ENCODE assay signal across 8 mouse cellular contexts in genomic region chr17:64492614-64493269, GRCm38 (mm10).
DNase-seq lines count a peak whose midpoint lies in the region; ATAC-seq and TF ChIP-seq lines count a peak whose summit lies in the region.
"Had no signal": no experiment of that assay in that cellular context is flagged by ENCODE, and none has a peak within 500 bp of the region (broad histone marks: within the 10 kb centered on the region; RNA-seq: fewer than 3 reads in every experiment).

No protein-coding gene starts in this region.

- H3K36me3 ChIP-seq in liver, embryonic 14.5 days (replicated peaks; ENCODE audit: control insufficient read depth, insufficient read depth, low read depth) = no peaks in the 10 kb centered on the region
- H3K36me3 ChIP-seq in splenic B cell, adult 2 months (ENCODE audit: control insufficient read depth, insufficient read depth, low read length, poor library complexity, severe bottlenecking) = no peaks in the 10 kb centered on the region
- no peaks in the 10 kb centered on the region for H3K36me3 ChIP-seq in forebrain, embryonic 11.5 days (ENCODE audit: control insufficient read depth, insufficient read depth, low read length)

- ATAC-seq in liver, embryonic 14.5 days (ENCODE audit: insufficient read depth) = no peak
- ATAC-seq in forebrain, embryonic 11.5 days (replicated peaks; ENCODE audit: low FRiP score) = no peak

- no peak overlapping the region for H3K4me2 ChIP-seq in liver, embryonic 14.5 days (ENCODE audit: low read depth)
- H3K4me2 ChIP-seq in forebrain, embryonic 11.5 days (ENCODE audit: low read depth, low read length, severe bottlenecking) = no peak overlapping the region

- H3K27me3 ChIP-seq in liver, embryonic 14.5 days (ENCODE audit: control insufficient read depth, insufficient read depth, low read length) = no peaks in the 10 kb centered on the region
- H3K27me3 ChIP-seq in splenic B cell, adult 2 months (ENCODE audit: control insufficient read depth, insufficient read depth, low read length, poor library complexity, severe bottlenecking) = no peaks in the 10 kb centered on the region
- H3K27me3 ChIP-seq in forebrain, embryonic 11.5 days (ENCODE audit: control insufficient read depth, insufficient read depth, low read length) = no peaks in the 10 kb centered on the region

- TF ChIP-seq CTCF in layer of hippocampus, adult 2 months (conservative IDR thresholded peaks at IDR 0.05) = peak; percentile 49
- peak; percentile 64 for TF ChIP-seq CTCF in liver, embryonic 14.5 days (IDR thresholded peaks at IDR 0.05; ENCODE audit: low read depth)

- H3K27ac ChIP-seq in layer of hippocampus, adult 2 months = no peak overlapping the region
- no peak overlapping the region for H3K27ac ChIP-seq in liver, embryonic 14.5 days
- no peak overlapping the region for H3K27ac ChIP-seq in forebrain, embryonic 11.5 days (ENCODE audit: low read depth, low read length)

- no peak for DNase-seq in layer of hippocampus, adult 2 months (ENCODE audit: low spot score in 2 of 2)
- no peak for DNase-seq in layer of hippocampus, postnatal 10 days (ENCODE audit: low spot score in 2 of 2)
- peak; percentile 46 for DNase-seq in MEL-GATA-1-ER (ENCODE audit: extremely low read depth, low read depth)
- peak; percentile 65 to 74 for DNase-seq in adrenal gland, postnatal 36 days
- DNase-seq in liver, embryonic 14.5 days (ENCODE audit: low read depth in 3 of 3, low spot score in 3 of 3) = no peak
- DNase-seq in splenic B cell, adult 2 months (ENCODE audit: low read depth, low spot score) = peak; percentile 61
- no peak for DNase-seq in forebrain, embryonic 11.5 days (ENCODE audit: low spot score)

- TF ChIP-seq EP300 in liver, embryonic 14.5 days (IDR thresholded peaks at IDR 0.05; ENCODE audit: low read depth) = no peak

- H3K4me3 ChIP-seq in layer of hippocampus, adult 2 months = no peak overlapping the region
- no peak overlapping the region for H3K4me3 ChIP-seq in liver, embryonic 14.5 days (ENCODE audit: insufficient read depth in 1 of 2, low read depth in 2 of 2, low read length in 2 of 2)
- no peak overlapping the region for H3K4me3 ChIP-seq in forebrain, embryonic 11.5 days (ENCODE audit: low read depth, low read length)
- H3K4me3 ChIP-seq: myocyte had no signal

- H3K4me1 ChIP-seq in liver, embryonic 14.5 days (replicated peaks; ENCODE audit: control insufficient read depth in 2 of 2, insufficient read depth in 2 of 2, low read length in 1 of 2) = peaks cover 2% of the 10 kb centered on the region in 2 experiments; a peak in 1 of 4 replicates
- no peaks in the 10 kb centered on the region for H3K4me1 ChIP-seq in forebrain, embryonic 11.5 days (replicated peaks; ENCODE audit: control insufficient read depth, insufficient read depth, low read length)

- 45% methylated on average over 7 of the region's 9 CpGs for WGBS in liver, embryonic 14.5 days (ENCODE audit: insufficient replicate concordance)
- WGBS in forebrain, embryonic 11.5 days = 48% methylated on average over 7 of the region's 9 CpGs

- H3K9me3 ChIP-seq in liver, embryonic 14.5 days (ENCODE audit: control insufficient read depth, low read length) = no peaks in the 10 kb centered on the region
- H3K9me3 ChIP-seq in forebrain, embryonic 11.5 days (ENCODE audit: control insufficient read depth, low read length) = no peaks in the 10 kb centered on the region

- H3K9ac ChIP-seq in liver, embryonic 14.5 days (replicated peaks) = no peak overlapping the region
- no peak overlapping the region for H3K9ac ChIP-seq in forebrain, embryonic 11.5 days (ENCODE audit: low read length)

Comparison
In these comparisons a context has a peak if more than half of its experiments do, and no peak if none do; other contexts are left out.
1. DNase-seq: peak in MEL-GATA-1-ER (single experiment), adrenal gland, postnatal 36 days (2 of 2) and splenic B cell, adult 2 months (single experiment); none in layer of hippocampus, adult 2 months (0 of 2), layer of hippocampus, postnatal 10 days (0 of 2), liver, embryonic 14.5 days (0 of 3) and forebrain, embryonic 11.5 days (single experiment).